Mouse (Mus musculus): ENCODE data around the gene Lpxn.

Lpxn gene

GRCm38 (mm10) chr19:12804237-12804636 lies 8.2 kb downstream of the Lpxn start:
- no peak for DNase-seq (ENCODE audit: low spot score)

- no peak for DNase-seq (ENCODE audit: low spot score)
Observed at GRCm38 (mm10) chr19:12805730-12806129, 9.7 kb downstream of the Lpxn start.

- no peak for DNase-seq (ENCODE audit: low spot score)
Observed at GRCm38 (mm10) chr19:12806214-12806613, 10.2 kb downstream of the Lpxn start.

GRCm38 (mm10) chr19:12812644-12813364 lies 16.8 kb downstream of the Lpxn start:
- no peak for DNase-seq (ENCODE audit: low spot score)

GRCm38 (mm10) chr19:12813883-12814282 lies 17.9 kb downstream of the Lpxn start:
- DNase-seq (ENCODE audit: low spot score), result no peak

GRCm38 (mm10) chr19:12818507-12818906 lies 22.5 kb downstream of the Lpxn start:
- DNase-seq (ENCODE audit: low spot score), result no peak

- peak; percentile 51 for DNase-seq (ENCODE audit: low spot score)
Observed at GRCm38 (mm10) chr19:12820383-12820782, 24.4 kb downstream of the Lpxn start.

GRCm38 (mm10) chr19:12824549-12824948 lies 28.6 kb downstream of the Lpxn start:
- DNase-seq (ENCODE audit: low spot score), result peak; percentile 1

GRCm38 (mm10) chr19:12830823-12831430 lies 34.9 kb downstream of the Lpxn start:
- DNase-seq (ENCODE audit: low spot score), result no peak

- no peak for DNase-seq (ENCODE audit: low spot score)
Observed at GRCm38 (mm10) chr19:12831559-12831958, 35.6 kb downstream of the Lpxn start.

GRCm38 (mm10) chr19:12833625-12834024 lies 37.6 kb downstream of the Lpxn start:
- DNase-seq (ENCODE audit: low spot score), result no peak

GRCm38 (mm10) chr19:12838507-12838906 lies 42.5 kb downstream of the Lpxn start:
- no peak for DNase-seq (ENCODE audit: low spot score)

- DNase-seq (ENCODE audit: low spot score), result no peak
Observed at GRCm38 (mm10) chr19:12846382-12846781, 50.4 kb downstream of the Lpxn start, which contains the start of gene Gm5244. Gene Gm5244 (plus strand): TSS chr19:12846682.

- no peak for DNase-seq (ENCODE audit: low spot score)
Observed at GRCm38 (mm10) chr19:12856983-12857382, 61.0 kb downstream of the Lpxn start, which contains the start of gene Olfr1444. Gene Olfr1444 (plus strand): TSS chr19:12857283.

Measured in embryo, embryonic 10.5 days (tissue).